Mouse (Mus musculus) adrenal gland, adult (tissue): ENCODE measurements around the gene Ugt1a8.
A peak's percentile ranks its signal among the peaks of the same experiment; 100 is the strongest.

Experiments used
- DNase-seq, 2 experiments: peaks; one replicate each; pipeline ENCODE4 v3.0.0; 2022 to 2023; ENCODE audit warnings: low spot score in 1 of 2; ENCODE audit not compliant: inconsistent age in 2 of 2

The Ugt1a8 gene

GRCm38 (mm10) chr1:88233421-88234247 is 146.0 kb downstream of the Ugt1a8 start:
- no peak for DNase-seq

- no peak for DNase-seq
Measured at GRCm38 (mm10) chr1:88234248-88234610, 146.6 kb downstream of the Ugt1a8 start.

GRCm38 (mm10) chr1:88234646-88235045 is 147.0 kb downstream of the Ugt1a8 start:
- no peak for DNase-seq

- DNase-seq: no peak
Measured at GRCm38 (mm10) chr1:88235046-88235893, 147.7 kb downstream of the Ugt1a8 start.

GRCm38 (mm10) chr1:88235894-88236415 is 148.3 kb downstream of the Ugt1a8 start:
- DNase-seq: no peak

GRCm38 (mm10) chr1:88237311-88237710 is 149.7 kb downstream of the Ugt1a8 start:
- no peak for DNase-seq

GRCm38 (mm10) chr1:88238771-88239170 is 151.2 kb downstream of the Ugt1a8 start:
- DNase-seq: no peak

- DNase-seq: peak; percentile 69 to 82
Measured at GRCm38 (mm10) chr1:88240072-88240471, 152.5 kb downstream of the Ugt1a8 start.

- DNase-seq: no peak
Measured at GRCm38 (mm10) chr1:88240579-88240978, 153.0 kb downstream of the Ugt1a8 start.

GRCm38 (mm10) chr1:88243861-88244260 is 156.2 kb downstream of the Ugt1a8 start:
- DNase-seq: no peak

GRCm38 (mm10) chr1:88245881-88246280 is 158.3 kb downstream of the Ugt1a8 start:
- DNase-seq: no peak

- DNase-seq: no peak
Measured at GRCm38 (mm10) chr1:88246386-88246785, 158.8 kb downstream of the Ugt1a8 start.

GRCm38 (mm10) chr1:88247660-88248059 is 160.0 kb downstream of the Ugt1a8 start:
- no peak for DNase-seq

- no peak for DNase-seq
Measured at GRCm38 (mm10) chr1:88248658-88249057, 161.0 kb downstream of the Ugt1a8 start.

- no peak for DNase-seq
Measured at GRCm38 (mm10) chr1:88249596-88249995, 162.0 kb downstream of the Ugt1a8 start.

- no peak for DNase-seq
Measured at GRCm38 (mm10) chr1:88250023-88250422, 162.4 kb downstream of the Ugt1a8 start.

GRCm38 (mm10) chr1:88253106-88253505 is 165.5 kb downstream of the Ugt1a8 start:
- DNase-seq: no peak

GRCm38 (mm10) chr1:88253540-88253939 is 165.9 kb downstream of the Ugt1a8 start:
- DNase-seq: no peak

- DNase-seq: peak in 1 of 2 experiments; percentile 31
Measured at GRCm38 (mm10) chr1:88254793-88255465, 167.3 kb downstream of the Ugt1a8 start.

GRCm38 (mm10) chr1:88255466-88255857 is 167.8 kb downstream of the Ugt1a8 start:
- no peak for DNase-seq
